ENCODE assay signal across 8 mouse cellular contexts in genomic region chr12:81483656-81484055, GRCm38 (mm10). TPM values are rescaled to one million over a fixed set of nuclear protein-coding genes. Genes with fewer than 3 reads are reported as not detected.
A peak's percentile ranks its signal among the peaks of the same experiment; 100 is the strongest.
DNase-seq lines count a peak whose midpoint lies in the region; ATAC-seq and TF ChIP-seq lines count a peak whose summit lies in the region.

No protein-coding gene starts in this region.

- no peaks in the 10 kb centered on the region; the same call in 1 of the 2 replicates for H3K36me3 ChIP-seq in liver, embryonic 14.5 days (replicated peaks; ENCODE audit: control insufficient read depth, insufficient read depth, low read depth)
- H3K36me3 ChIP-seq in stomach, postnatal 0 days (ENCODE audit: control insufficient read depth, insufficient read depth, low read length): no peaks in the 10 kb centered on the region

- peak overlapping the region; percentile 76 for H3K4me2 ChIP-seq in liver, embryonic 14.5 days (ENCODE audit: low read depth)
- H3K4me2 ChIP-seq in stomach, postnatal 0 days (replicated peaks; ENCODE audit: low read depth): peak overlapping the region; percentile 59

- H3K4me1 ChIP-seq in liver, embryonic 14.5 days (replicated peaks; ENCODE audit: control insufficient read depth in 2 of 2, insufficient read depth in 2 of 2, low read length in 1 of 2): peaks cover 2 to 6% of the 10 kb centered on the region in 2 experiments
- H3K4me1 ChIP-seq in stomach, postnatal 0 days (replicated peaks; ENCODE audit: control insufficient read depth, insufficient read depth): no peaks in the 10 kb centered on the region

- no peak for ATAC-seq in CD4-positive, CD25-positive, alpha-beta regulatory T cell, adult 4 months
- ATAC-seq in liver, embryonic 14.5 days (ENCODE audit: insufficient read depth): no peak
- no peak for ATAC-seq in stomach, postnatal 0 days (ENCODE audit: low FRiP score, low TSS enrichment)

- no peak for TF ChIP-seq CTCF in liver, embryonic 14.5 days (IDR thresholded peaks at IDR 0.05; ENCODE audit: low read depth)
- TF ChIP-seq CTCF in stomach, postnatal 0 days (IDR thresholded peaks at IDR 0.05; ENCODE audit: low read depth): no peak

- no peak for TF ChIP-seq EP300 in liver, embryonic 14.5 days (IDR thresholded peaks at IDR 0.05; ENCODE audit: low read depth)
- TF ChIP-seq EP300 in stomach, postnatal 0 days (optimal IDR thresholded peaks at IDR 0.05): no peak

- intact Hi-C loops in gastrocnemius, postnatal 14 days (cut with DNase I; ENCODE audit: low total_unique reads): no loop called here

- WGBS in liver, embryonic 14.5 days (ENCODE audit: insufficient replicate concordance): 26% methylated on average over 17 of the region's 17 CpGs
- 39% methylated on average over 17 of the region's 17 CpGs for WGBS in stomach, postnatal 0 days

- H3K27ac ChIP-seq in liver, embryonic 14.5 days: no peak overlapping the region
- no peak overlapping the region for H3K27ac ChIP-seq in stomach, postnatal 0 days (replicated peaks)

- peak overlapping the region; percentile 33 for H3K9ac ChIP-seq in liver, embryonic 14.5 days (replicated peaks)
- peak overlapping the region; percentile 43 for H3K9ac ChIP-seq in stomach, postnatal 0 days (ENCODE audit: low read length)

- peak; percentile 44 for DNase-seq in CD4-positive, CD25-positive, alpha-beta regulatory T cell, adult 2 months (ENCODE audit: low read depth, low spot score)
- DNase-seq in right cerebral cortex, postnatal 4 days: peak; percentile 15
- no peak for DNase-seq in right cerebral cortex, postnatal 25 days
- peak; percentile 64 for DNase-seq in forelimb bud, embryonic 11.5 days (ENCODE audit: low read depth, low spot score)
- DNase-seq in liver, embryonic 14.5 days (ENCODE audit: low read depth in 3 of 3, low spot score in 3 of 3): peak; percentile 29 to 45 (median 36)
- DNase-seq in stomach, postnatal 0 days (ENCODE audit: low spot score): peak; percentile 36
- DNase-seq in gastrocnemius, postnatal 14 days: no peak

- H3K9me3 ChIP-seq in liver, embryonic 14.5 days (ENCODE audit: control insufficient read depth, low read length): no peaks in the 10 kb centered on the region
- no peaks in the 10 kb centered on the region for H3K9me3 ChIP-seq in stomach, postnatal 0 days (ENCODE audit: control insufficient read depth, low read length)

- H3K27me3 ChIP-seq in liver, embryonic 14.5 days (ENCODE audit: control insufficient read depth, insufficient read depth, low read length): no peaks in the 10 kb centered on the region
- no peaks in the 10 kb centered on the region for H3K27me3 ChIP-seq in stomach, postnatal 0 days (ENCODE audit: control insufficient read depth, insufficient read depth, low read length)

- peak overlapping the region; percentile 24 to 79 for H3K4me3 ChIP-seq in liver, embryonic 14.5 days (ENCODE audit: insufficient read depth in 1 of 2, low read depth in 2 of 2, low read length in 2 of 2)
- peak overlapping the region; percentile 69 for H3K4me3 ChIP-seq in stomach, postnatal 0 days (ENCODE audit: low read depth, low read length)

RNA-seq across cellular contexts. Expression of gene Cox16, which starts 1.3 kb away (rescaled TPM):
- 100 to 1,000 TPM; 146 to 168 TPM for polyA plus RNA-seq in CD4-positive, CD25-positive, alpha-beta regulatory T cell, adult 4 months (2017; shearing (Covaris generic))
- 21.1 and 36.3 TPM in 2 replicates for polyA plus RNA-seq in liver, embryonic 14.5 days (2012; rRNA removed)
- 77.3 and 84.2 TPM in 2 replicates for polyA plus RNA-seq in liver, embryonic 14.5 days (2014; fragmentation: Nextera tagmentation; extraction: Ambion mirVana)
- 183 and 192 TPM in 2 replicates for polyA plus RNA-seq in stomach, postnatal 0 days (2015; fragmentation: Nextera tagmentation; extraction: Ambion mirVana)
- 10 to 100 TPM; 79.1 to 82.2 TPM for total RNA-seq in gastrocnemius, postnatal 14 days (2021)

RNA-seq across cellular contexts. Expression of gene Gm20498, which starts 49.0 kb away (rescaled TPM):
- polyA plus RNA-seq in CD4-positive, CD25-positive, alpha-beta regulatory T cell, adult 4 months (2017; shearing (Covaris generic)): 10 to 100 TPM in 1 of 2 experiments, 1 to 10 TPM in 1; 8.0 to 10.4 TPM
- polyA plus RNA-seq in liver, embryonic 14.5 days (2012; rRNA removed): 3.9 and 4.8 TPM in 2 replicates
- polyA plus RNA-seq in liver, embryonic 14.5 days (2014; fragmentation: Nextera tagmentation; extraction: Ambion mirVana): 13.0 and 14.4 TPM in 2 replicates
- 16.6 and 18.9 TPM in 2 replicates for polyA plus RNA-seq in stomach, postnatal 0 days (2015; fragmentation: Nextera tagmentation; extraction: Ambion mirVana)
- 10 to 100 TPM; 32.6 to 33.6 TPM for total RNA-seq in gastrocnemius, postnatal 14 days (2021)

RNA-seq across cellular contexts. Expression of gene Synj2bp, which starts 49.1 kb away (rescaled TPM):
- polyA plus RNA-seq in CD4-positive, CD25-positive, alpha-beta regulatory T cell, adult 4 months (2017; shearing (Covaris generic)): 10 to 100 TPM; 65.3 to 72.5 TPM
- polyA plus RNA-seq in liver, embryonic 14.5 days (2012; rRNA removed): 4.0 and 8.2 TPM in 2 replicates
- polyA plus RNA-seq in liver, embryonic 14.5 days (2014; fragmentation: Nextera tagmentation; extraction: Ambion mirVana): 12.1 and 15.2 TPM in 2 replicates
- polyA plus RNA-seq in stomach, postnatal 0 days (2015; fragmentation: Nextera tagmentation; extraction: Ambion mirVana): 20.0 and 20.7 TPM in 2 replicates
- 10 to 100 TPM; 26.1 to 26.2 TPM for total RNA-seq in gastrocnemius, postnatal 14 days (2021)

Comparison
In these comparisons a context has a peak if more than half of its experiments do, and no peak if none do; other contexts are left out.
1. DNase-seq: peak in CD4-positive, CD25-positive, alpha-beta regulatory T cell, adult 2 months (single experiment), right cerebral cortex, postnatal 4 days (single experiment), forelimb bud, embryonic 11.5 days (single experiment), liver, embryonic 14.5 days (3 of 3) and stomach, postnatal 0 days (single experiment); none in right cerebral cortex, postnatal 25 days (single experiment) and gastrocnemius, postnatal 14 days (single experiment).